Mouse (Mus musculus) CD4-positive, CD25-positive, alpha-beta regulatory T cell, adult 4 months (primary cell): ENCODE results near the gene Dedd2. TPM values are rescaled to one million over a fixed set of nuclear protein-coding genes. Genes with fewer than 3 reads are reported as not detected.

ENCODE experiments used
- ATAC-seq: one replicate; pipeline ENCODE4 v1.8.0; 2017
- polyA plus RNA-seq, 2 experiments: library from polyadenylated mRNA; unstranded; fragments of 100-300 nt; shearing (Covaris generic); gene quantifications; one replicate each; pipeline ENCODE4 v1.2.1; 2017

The Dedd2 gene
- polyA plus RNA-seq, 2 experiments from 2014 or later = 23.6 to 29.8 TPM

- no peak for ATAC-seq
Measured at GRCm38 (mm10) chr7:25246079-25246758, 25.8 kb upstream of the Dedd2 start.

- ATAC-seq = no peak
Measured at GRCm38 (mm10) chr7:25244562-25245369, 24.4 kb upstream of the Dedd2 start.

GRCm38 (mm10) chr7:25243361-25243760 is 22.9 kb upstream of the Dedd2 start:
- no peak for ATAC-seq

GRCm38 (mm10) chr7:25241062-25241461 is 20.6 kb upstream of the Dedd2 start:
- no peak for ATAC-seq

- ATAC-seq = no peak
Measured at GRCm38 (mm10) chr7:25240631-25241030, 20.2 kb upstream of the Dedd2 start.

- peak; percentile 71 for ATAC-seq
Measured at GRCm38 (mm10) chr7:25238829-25239623, 18.6 kb upstream of the Dedd2 start.

GRCm38 (mm10) chr7:25238015-25238706 is 17.7 kb upstream of the Dedd2 start:
- peak; percentile 76 for ATAC-seq

- peak; percentile 72 for ATAC-seq
Measured at GRCm38 (mm10) chr7:25237249-25238014, 17.0 kb upstream of the Dedd2 start, which contains the start of gene Gsk3a. Gsk3a (minus strand) TSS chr7:25237851.

- no peak for ATAC-seq
Measured at GRCm38 (mm10) chr7:25235526-25235925, 15.1 kb upstream of the Dedd2 start.

GRCm38 (mm10) chr7:25233061-25233460 is 12.6 kb upstream of the Dedd2 start:
- no peak for ATAC-seq

GRCm38 (mm10) chr7:25232101-25232648 is 11.8 kb upstream of the Dedd2 start:
- no peak for ATAC-seq

- ATAC-seq = no peak
Measured at GRCm38 (mm10) chr7:25230690-25231285, 10.4 kb upstream of the Dedd2 start.

GRCm38 (mm10) chr7:25227523-25228300 is 7.3 kb upstream of the Dedd2 start:
- no peak for ATAC-seq

GRCm38 (mm10) chr7:25222275-25222967 is 2.0 kb upstream of the Dedd2 start:
- ATAC-seq = no peak

GRCm38 (mm10) chr7:25221102-25221883 is 878 bp upstream of the Dedd2 start, which contains the start of gene Zfp526:
Zfp526 (plus strand) TSS chr7:25221425.
- peak; percentile 77 for ATAC-seq

GRCm38 (mm10) chr7:25219756-25220456 is 509 bp downstream of the Dedd2 start:
- peak; percentile 76 for ATAC-seq

- peak; percentile 12 for ATAC-seq
Measured at GRCm38 (mm10) chr7:25219416-25219750, 1.0 kb downstream of the Dedd2 start.
